Mouse (Mus musculus): Measurements from ENCODE around the gene Slc22a20. TPM values are rescaled to one million over a fixed set of nuclear protein-coding genes. Genes with fewer than 3 reads are reported as not detected.

The Slc22a20 gene
- polyA plus RNA-seq, 1 experiment: not detected

DNA sequence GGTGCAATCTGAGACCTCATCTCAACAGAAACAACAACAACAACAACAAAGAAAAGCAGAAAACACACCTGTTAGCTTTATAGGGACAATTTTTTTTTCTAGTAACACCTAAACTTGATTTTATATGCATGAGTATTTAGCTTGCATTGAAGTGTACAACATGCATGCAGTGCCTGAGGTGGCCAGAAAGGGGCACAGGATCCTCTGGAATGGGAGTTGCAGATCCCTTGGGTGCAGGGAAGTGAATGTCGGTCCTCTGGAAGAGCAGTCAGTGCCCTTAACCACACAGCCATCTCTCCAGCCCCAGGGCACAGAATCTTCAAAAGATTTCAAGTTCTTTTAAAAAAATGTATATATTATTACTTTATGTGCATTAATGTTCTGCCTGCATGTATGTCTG, 23.3 kb downstream of the Slc22a20 start:
- H3K4me1 ChIP-seq (ENCODE audit: control insufficient read depth, insufficient read depth, low read length): no peaks in the 10 kb centered on the region
- no peak overlapping the region for H3K4me3 ChIP-seq (ENCODE audit: insufficient read depth, low read depth, low read length)
- no peak overlapping the region for H3K27ac ChIP-seq (ENCODE audit: insufficient read depth, low read depth, low read length)
- 24% methylated on average over 1 of the region's 1 CpGs for WGBS
- TF ChIP-seq CTCF (IDR thresholded peaks at IDR 0.05; ENCODE audit: insufficient read depth, low read depth, low read length): no peak
- no peak for TF ChIP-seq POLR2A (IDR thresholded peaks at IDR 0.05; ENCODE audit: insufficient read depth, low read depth, low read length)

DNA sequence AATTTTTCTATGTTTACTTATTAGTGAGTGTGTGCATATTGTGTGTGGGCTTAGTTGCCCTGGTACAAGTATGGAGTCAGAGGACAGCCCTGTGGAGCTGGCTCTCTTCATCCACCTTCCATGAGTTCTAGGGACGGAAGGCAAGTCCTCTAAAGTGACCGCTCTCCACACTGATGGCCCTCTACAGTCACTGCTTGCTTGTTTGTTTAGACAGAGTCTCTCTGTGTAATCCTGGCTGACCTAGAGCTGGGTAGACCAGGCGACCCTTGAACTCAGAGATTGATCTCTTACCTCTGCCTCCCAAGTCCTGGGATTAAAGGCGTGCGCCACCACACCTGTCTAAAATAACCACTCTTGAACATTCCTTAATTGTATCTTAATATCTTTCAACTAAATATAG, 28.6 kb downstream of the Slc22a20 start:
- H3K4me3 ChIP-seq (ENCODE audit: insufficient read depth, low read depth, low read length): no peak overlapping the region
- H3K4me1 ChIP-seq (ENCODE audit: control insufficient read depth, insufficient read depth, low read length): no peaks in the 10 kb centered on the region
- 91% methylated on average over 5 of the region's 5 CpGs for WGBS
- no peak overlapping the region for H3K27ac ChIP-seq (ENCODE audit: insufficient read depth, low read depth, low read length)
- no peak for TF ChIP-seq CTCF (IDR thresholded peaks at IDR 0.05; ENCODE audit: insufficient read depth, low read depth, low read length)
- TF ChIP-seq POLR2A (IDR thresholded peaks at IDR 0.05; ENCODE audit: insufficient read depth, low read depth, low read length): no peak

DNA sequence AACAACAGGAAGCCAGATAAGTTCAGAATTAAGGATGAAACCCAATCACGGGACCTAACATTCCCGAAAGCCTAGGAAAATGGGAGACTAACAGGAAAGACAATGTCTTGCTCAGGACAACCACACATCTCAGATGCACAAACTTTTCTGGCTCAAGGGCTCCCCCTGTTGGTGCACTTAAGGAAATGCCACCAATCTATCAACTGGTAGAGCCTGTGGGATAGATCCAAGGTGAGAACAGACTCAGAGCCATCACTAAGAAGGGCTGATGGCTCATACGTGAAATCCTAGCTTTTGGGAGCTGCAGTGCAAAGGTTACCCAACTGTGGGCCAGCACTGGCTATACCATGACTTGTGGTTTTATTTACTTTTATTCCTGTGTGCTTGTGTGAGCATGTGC, 29.3 kb downstream of the Slc22a20 start:
- H3K4me1 ChIP-seq (ENCODE audit: control insufficient read depth, insufficient read depth, low read length): no peaks in the 10 kb centered on the region
- TF ChIP-seq POLR2A (IDR thresholded peaks at IDR 0.05; ENCODE audit: insufficient read depth, low read depth, low read length) (no peak), CTCF (IDR thresholded peaks at IDR 0.05; ENCODE audit: insufficient read depth, low read depth, low read length) (no peak)
- WGBS: 6% methylated on average over 3 of the region's 3 CpGs
- H3K27ac ChIP-seq (ENCODE audit: insufficient read depth, low read depth, low read length): no peak overlapping the region
- H3K4me3 ChIP-seq (ENCODE audit: insufficient read depth, low read depth, low read length): no peak overlapping the region

DNA sequence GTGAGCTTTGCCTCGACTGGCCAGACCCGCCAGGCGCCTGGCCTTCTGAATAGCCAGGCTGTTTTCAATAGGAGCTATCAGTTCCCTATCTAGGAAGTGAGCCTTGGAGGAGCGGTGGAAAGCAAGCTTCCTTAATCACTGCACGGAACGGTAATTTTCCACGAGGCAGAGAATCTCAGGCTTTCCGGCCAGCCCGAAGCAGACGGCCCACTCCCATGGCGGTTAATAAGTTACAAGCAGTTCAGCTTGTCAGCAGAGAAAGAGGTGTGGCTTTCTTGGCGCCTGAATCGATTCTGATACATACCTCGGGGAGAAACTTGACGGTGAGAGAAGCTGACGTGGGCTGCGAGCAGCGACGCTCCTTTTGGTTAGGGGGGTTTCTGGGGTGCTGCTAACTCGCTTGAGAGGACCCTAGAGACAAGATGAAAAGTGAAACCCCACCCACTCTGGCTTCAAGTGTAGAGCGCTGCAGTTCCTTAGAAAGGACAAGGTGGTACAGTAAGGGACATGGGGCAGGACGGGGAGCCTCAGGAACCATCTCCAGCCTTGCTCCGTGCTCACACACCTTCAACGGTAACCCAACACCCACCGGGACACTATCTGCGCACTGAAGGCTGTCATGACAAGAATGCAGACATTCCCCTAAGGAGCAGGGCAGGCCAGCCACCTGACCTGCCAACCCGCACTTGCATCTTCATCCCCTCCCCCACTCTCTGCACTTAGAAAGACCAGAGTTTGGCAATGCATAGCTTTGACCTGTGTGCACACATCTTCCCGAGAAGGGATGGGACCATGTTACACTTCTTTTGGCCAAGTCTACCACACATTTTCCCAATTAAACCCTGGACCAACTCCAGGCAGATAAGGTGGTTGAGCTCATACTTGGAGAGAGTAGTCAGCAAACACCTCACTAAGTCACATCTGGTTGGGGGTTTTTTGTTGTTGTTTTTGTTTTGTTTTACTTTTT, 30.0 kb downstream of the Slc22a20 start:
- TF ChIP-seq POLR2A (IDR thresholded peaks at IDR 0.05; ENCODE audit: insufficient read depth, low read depth, low read length) (no peak), CTCF (IDR thresholded peaks at IDR 0.05; ENCODE audit: insufficient read depth, low read depth, low read length) (no peak)
- Histone ChIP-seq H3K4me3 (ENCODE audit: insufficient read depth, low read depth, low read length) (no peak overlapping the region), H3K27ac (ENCODE audit: insufficient read depth, low read depth, low read length) (no peak overlapping the region), H3K4me1 (ENCODE audit: control insufficient read depth, insufficient read depth, low read length) (no peaks in the 10 kb centered on the region)
- whole genome bisulfite sequencing: 87% methylated on average over 28 of the region's 28 CpGs

DNA sequence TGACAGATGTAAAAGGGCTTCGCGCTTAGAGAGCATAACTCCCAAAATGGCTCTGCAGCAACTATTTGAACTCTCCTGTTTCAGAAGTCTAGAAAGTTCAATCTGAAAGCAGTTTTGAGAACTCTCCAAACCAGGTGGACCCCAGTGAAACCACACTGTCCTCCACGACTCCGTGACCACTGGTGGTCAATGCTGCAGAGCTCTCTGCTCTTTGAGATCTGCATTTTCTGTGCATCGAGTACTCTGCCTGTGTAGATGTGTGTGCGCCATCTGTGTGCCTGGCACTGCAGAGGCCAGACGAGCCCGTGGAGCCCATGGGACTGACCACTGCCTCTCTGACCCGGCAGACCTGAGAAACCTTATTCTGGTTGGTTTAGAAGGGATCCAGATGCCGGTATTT, 31.0 kb downstream of the Slc22a20 start:
- H3K4me1 ChIP-seq (ENCODE audit: control insufficient read depth, insufficient read depth, low read length): no peaks in the 10 kb centered on the region
- H3K27ac ChIP-seq (ENCODE audit: insufficient read depth, low read depth, low read length): no peak overlapping the region
- H3K4me3 ChIP-seq (ENCODE audit: insufficient read depth, low read depth, low read length): no peak overlapping the region
- WGBS: 95% methylated on average over 10 of the region's 10 CpGs
- TF ChIP-seq POLR2A (IDR thresholded peaks at IDR 0.05; ENCODE audit: insufficient read depth, low read depth, low read length) (no peak), CTCF (IDR thresholded peaks at IDR 0.05; ENCODE audit: insufficient read depth, low read depth, low read length) (no peak)

DNA sequence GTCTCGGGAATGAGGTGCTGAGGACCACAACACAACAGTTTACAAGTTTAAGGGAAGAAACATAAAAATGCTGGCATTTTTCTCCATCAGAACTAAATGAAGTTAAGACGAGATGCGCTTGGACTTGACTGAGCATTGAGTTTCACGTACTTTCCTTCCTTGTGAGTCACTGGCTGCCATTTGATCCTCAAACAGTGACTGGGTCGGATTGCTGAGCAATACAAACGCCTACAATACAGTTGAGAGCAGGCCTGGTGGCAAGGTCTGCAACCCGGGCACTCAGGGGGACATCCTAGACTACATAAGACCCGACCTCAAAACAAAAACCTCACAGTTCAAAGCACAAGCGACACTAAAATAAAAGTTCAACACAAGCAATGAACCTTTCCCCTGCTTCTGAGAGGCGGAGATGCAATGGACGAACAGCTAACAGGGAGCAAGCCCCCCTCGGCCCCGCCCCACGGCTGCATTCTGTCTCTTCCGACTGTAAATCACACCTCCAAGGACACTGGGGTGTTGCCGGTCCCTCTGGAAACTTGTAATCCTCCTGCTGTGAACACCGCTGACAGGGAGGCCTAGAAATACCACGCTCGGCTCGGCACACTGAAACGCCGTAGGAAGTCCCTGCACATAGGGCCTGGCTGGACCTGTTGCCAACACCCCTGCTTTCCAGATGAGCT, 31.8 kb downstream of the Slc22a20 start:
- H3K4me3 ChIP-seq (ENCODE audit: insufficient read depth, low read depth, low read length): no peak overlapping the region
- no peaks in the 10 kb centered on the region for H3K4me1 ChIP-seq (ENCODE audit: control insufficient read depth, insufficient read depth, low read length)
- TF ChIP-seq POLR2A (IDR thresholded peaks at IDR 0.05; ENCODE audit: insufficient read depth, low read depth, low read length) (no peak), CTCF (IDR thresholded peaks at IDR 0.05; ENCODE audit: insufficient read depth, low read depth, low read length) (no peak)
- WGBS: 88% methylated on average over 22 of the region's 22 CpGs
- no peak overlapping the region for H3K27ac ChIP-seq (ENCODE audit: insufficient read depth, low read depth, low read length)

DNA sequence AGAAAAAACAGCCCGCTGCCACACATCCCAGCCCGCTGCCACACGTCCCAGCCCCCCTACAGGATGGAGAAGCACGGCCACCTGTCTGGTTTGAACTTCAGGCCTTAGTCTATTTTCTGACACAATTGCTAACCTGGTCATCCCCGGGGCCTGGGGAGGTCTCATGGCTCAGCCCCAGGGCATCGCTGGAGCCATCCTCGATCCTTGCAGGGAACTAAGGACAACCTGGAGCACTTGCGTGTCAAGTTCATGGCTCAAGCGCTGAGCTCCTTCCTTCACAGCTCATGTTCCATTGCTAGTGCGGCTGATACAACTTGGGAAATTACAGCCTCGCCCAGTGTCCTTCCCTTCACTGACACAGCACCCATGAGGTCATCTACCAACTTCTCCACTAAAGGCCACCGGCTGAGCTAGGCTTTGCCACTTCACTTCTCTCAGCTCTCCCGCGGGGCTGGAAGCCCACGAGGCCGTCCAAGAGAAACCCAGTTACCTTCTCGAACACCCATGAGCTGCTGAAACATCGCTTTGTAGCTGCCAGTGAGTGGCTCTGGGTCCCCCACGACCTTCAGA, 32.7 kb downstream of the Slc22a20 start:
- H3K27ac ChIP-seq (ENCODE audit: insufficient read depth, low read depth, low read length): no peak overlapping the region
- TF ChIP-seq POLR2A (IDR thresholded peaks at IDR 0.05; ENCODE audit: insufficient read depth, low read depth, low read length) (no peak), CTCF (IDR thresholded peaks at IDR 0.05; ENCODE audit: insufficient read depth, low read depth, low read length) (no peak)
- WGBS: 94% methylated on average over 19 of the region's 19 CpGs

DNA sequence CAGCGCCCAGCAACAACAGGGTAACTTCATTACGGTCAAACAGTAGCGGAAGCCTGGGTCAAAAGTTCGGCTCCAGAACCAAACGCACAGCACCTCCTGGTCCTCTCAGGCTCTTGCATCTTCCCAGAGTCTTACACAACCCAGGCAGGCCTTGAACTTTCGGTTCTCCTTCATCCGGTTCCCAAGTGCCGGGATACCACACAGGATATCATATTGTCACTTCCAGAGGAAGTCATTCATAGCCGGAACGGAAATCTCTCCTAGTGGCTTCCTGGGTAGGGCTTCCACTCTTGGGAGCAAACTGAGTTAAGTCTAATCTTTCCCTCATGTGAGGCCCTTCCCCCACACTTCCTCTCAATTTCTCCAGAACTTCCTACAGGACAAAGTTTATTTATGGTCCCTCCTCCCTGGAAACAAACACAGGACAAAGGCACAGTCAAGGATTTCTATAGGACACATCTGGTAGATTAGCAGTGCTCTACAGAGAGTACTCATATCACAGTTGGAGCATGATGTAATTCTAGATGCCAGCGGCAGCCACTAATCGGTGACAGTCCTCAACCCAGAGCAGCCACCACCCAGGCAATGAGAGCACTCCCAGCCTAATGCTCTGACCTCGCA, 33.8 kb downstream of the Slc22a20 start:
- no peak overlapping the region for H3K4me3 ChIP-seq (ENCODE audit: insufficient read depth, low read depth, low read length)
- no peak overlapping the region for H3K27ac ChIP-seq (ENCODE audit: insufficient read depth, low read depth, low read length)
- 86% methylated on average over 13 of the region's 13 CpGs for WGBS
- TF ChIP-seq POLR2A (IDR thresholded peaks at IDR 0.05; ENCODE audit: insufficient read depth, low read depth, low read length) (no peak), CTCF (IDR thresholded peaks at IDR 0.05; ENCODE audit: insufficient read depth, low read depth, low read length) (no peak)
- H3K4me1 ChIP-seq (ENCODE audit: control insufficient read depth, insufficient read depth, low read length): no peaks in the 10 kb centered on the region

More for the DNA sequence above, 32.7 kb downstream of the Slc22a20 start:
- Histone ChIP-seq H3K4me3 (ENCODE audit: insufficient read depth, low read depth, low read length) (no peak overlapping the region), H3K4me1 (ENCODE audit: control insufficient read depth, insufficient read depth, low read length) (no peaks in the 10 kb centered on the region)

All from olfactory bulb, adult 2 months (tissue).